Mouse (Mus musculus) kidney, adult 2 months (tissue): Measurements from ENCODE around the gene Faf1. TPM values are rescaled to one million over a fixed set of nuclear protein-coding genes. Genes with fewer than 3 reads are reported as not detected.
"Not testable (repeated sequence)": the region's sequence is repeated elsewhere in the genome, so short reads cannot be mapped to it uniquely, and the experiment has no call there.

Source experiments
- DNase-seq: peaks from one replicate; pipeline ENCODE4 v3.0.0; 2021
- H3K27ac ChIP-seq: fragments of 200-500 bp; 2 replicates; pipeline ENCODE4 v1.5.1; 2012; ENCODE audit warnings: low read depth, low read length, control low read depth, inconsistent platforms; ENCODE audit not compliant: insufficient read depth
- H3K27me3 ChIP-seq: fragments of 200-500 bp; replicated peaks from 2 replicates; pipeline ENCODE4 v1.6.1; 2012; ENCODE audit warnings: mild to moderate bottlenecking, moderate library complexity, low read length, inconsistent platforms; ENCODE audit not compliant: control insufficient read depth, insufficient read depth
- H3K36me3 ChIP-seq: fragments of 200-500 bp; 2 replicates; pipeline ENCODE4 v1.6.1; 2012; ENCODE audit warnings: mild to moderate bottlenecking, moderate library complexity, low read length, inconsistent platforms; ENCODE audit not compliant: control insufficient read depth, insufficient read depth
- H3K4me1 ChIP-seq: fragments of 200-500 bp; 2 replicates; pipeline ENCODE4 v1.6.1; 2011; ENCODE audit warnings: low read length; ENCODE audit not compliant: control insufficient read depth, insufficient read depth
- H3K4me3 ChIP-seq: fragments of 200-500 bp; 2 replicates; pipeline ENCODE4 v1.5.1; 2011; ENCODE audit warnings: mild to moderate bottlenecking, low read depth, low read length, control low read depth; ENCODE audit not compliant: insufficient read depth
- CTCF ChIP-seq: fragments of 200-500 bp; conservative IDR thresholded peaks from 2 replicates; pipeline ENCODE4 v1.5.1; 2011; ENCODE audit warnings: low read depth, mild to moderate bottlenecking, control low read depth, low read length, moderate library complexity, mixed read lengths; ENCODE audit not compliant: insufficient read depth, insufficient read length
- POLR2A ChIP-seq: fragments of 200-500 bp; IDR thresholded peaks from one replicate; pipeline ENCODE4 v1.6.1; 2011; ENCODE audit warnings: low read depth, low read length, control low read depth
- WGBS: fragments of 180-500 bp; shearing (Covaris S2); methylation state at CpG from one replicate; pipeline ENCODE4 v1.1.7; 2018; 5-methylcytosine and 5-hydroxymethylcytosine counted together
- polyA plus RNA-seq: library from polyadenylated mRNA; depleted of rRNA; stranded (reverse); fragments of >200 nt; gene quantifications from 2 replicates; pipeline ENCODE4 v1.2.3, GENCODE M21; 2012

Gene Faf1
- polyA plus RNA-seq, 1 experiment, result 8.7 TPM

GRCm38 (mm10) chr4:109683561-109683960, 7.2 kb downstream of the Faf1 start:
- Histone ChIP-seq H3K4me1 (no peaks in the 10 kb centered on the region; the same call in 1 of the 2 replicates), H3K27ac (no peak overlapping the region), H3K27me3 (no peaks in the 10 kb centered on the region), H3K4me3 (no peak overlapping the region), H3K36me3 (no peaks in the 10 kb centered on the region)
- no peak for DNase-seq
- TF ChIP-seq CTCF (no peak), POLR2A (no peak)
- 77% methylated on average over 2 of the region's 2 CpGs for WGBS

GRCm38 (mm10) chr4:109692674-109693073, 16.3 kb downstream of the Faf1 start:
- no peak overlapping the region for H3K27ac ChIP-seq
- no peaks in the 10 kb centered on the region; the same call in 1 of the 2 replicates for H3K4me1 ChIP-seq
- no peak for DNase-seq
- H3K27me3 ChIP-seq, result no peaks in the 10 kb centered on the region
- H3K36me3 ChIP-seq, result no peaks in the 10 kb centered on the region
- no peak for TF ChIP-seq CTCF
- TF ChIP-seq POLR2A, result no peak
- H3K4me3 ChIP-seq, result no peak overlapping the region

- not testable (repeated sequence) for H3K36me3 ChIP-seq, H3K4me1 ChIP-seq, H3K27me3 ChIP-seq, H3K27ac ChIP-seq, H3K4me3 ChIP-seq, DNase-seq
- 97% methylated on average over 3 of the region's 3 CpGs for WGBS
Measured at GRCm38 (mm10) chr4:109700727-109701126, 24.3 kb downstream of the Faf1 start.

- no peak overlapping the region for H3K4me3 ChIP-seq
Measured at GRCm38 (mm10) chr4:109703568-109703967, 27.2 kb downstream of the Faf1 start.

GRCm38 (mm10) chr4:109705349-109705748, 29.0 kb downstream of the Faf1 start:
- Histone ChIP-seq H3K27me3 (no peaks in the 10 kb centered on the region), H3K36me3 (no peaks in the 10 kb centered on the region), H3K27ac (no peak overlapping the region), H3K4me1 (0 out of 2 replicates have a peak, but pooled peaks cover 3% of the 10 kb centered on the region), H3K4me3 (no peak overlapping the region)
- DNase-seq, result no peak
- TF ChIP-seq CTCF (no peak), POLR2A (no peak)
- WGBS, result 90% methylated on average over 2 of the region's 2 CpGs

More at GRCm38 (mm10) chr4:109703568-109703967, 27.2 kb downstream of the Faf1 start:
- Histone ChIP-seq H3K27ac (no peak overlapping the region), H3K36me3 (no peaks in the 10 kb centered on the region), H3K4me1 (0 out of 2 replicates have a peak, but pooled peaks cover 3% of the 10 kb centered on the region), H3K27me3 (no peaks in the 10 kb centered on the region)
- peak; percentile 23; the same call in 1 of the 2 replicates for TF ChIP-seq CTCF
- no peak for TF ChIP-seq POLR2A
- peak; percentile 52 for DNase-seq

GRCm38 (mm10) chr4:109719281-109719680, 42.9 kb downstream of the Faf1 start:
- Histone ChIP-seq H3K4me1 (no peaks in the 10 kb centered on the region), H3K36me3 (no peaks in the 10 kb centered on the region; the same call in 1 of the 2 replicates), H3K27me3 (no peaks in the 10 kb centered on the region; the same call in 1 of the 2 replicates), H3K27ac (no peak overlapping the region), H3K4me3 (no peak overlapping the region)
- WGBS, result 98% methylated on average over 5 of the region's 5 CpGs
- DNase-seq, result no peak
- TF ChIP-seq POLR2A (no peak), CTCF (no peak)

GRCm38 (mm10) chr4:109729281-109729680, 52.9 kb downstream of the Faf1 start:
- H3K4me3 ChIP-seq, result no peak overlapping the region
- no peak overlapping the region for H3K27ac ChIP-seq
- DNase-seq, result peak; percentile 42
- H3K4me1 ChIP-seq, result no peaks in the 10 kb centered on the region
- 6% methylated on average over 2 of the region's 2 CpGs for WGBS
- no peak for TF ChIP-seq POLR2A
- TF ChIP-seq CTCF, result no peak
- no peaks in the 10 kb centered on the region for H3K27me3 ChIP-seq
- no peaks in the 10 kb centered on the region for H3K36me3 ChIP-seq

GRCm38 (mm10) chr4:109735754-109736153, 59.4 kb downstream of the Faf1 start:
- no peak overlapping the region for H3K27ac ChIP-seq
- no peaks in the 10 kb centered on the region for H3K27me3 ChIP-seq
- no peaks in the 10 kb centered on the region for H3K36me3 ChIP-seq
- DNase-seq, result no peak
- no peaks in the 10 kb centered on the region for H3K4me1 ChIP-seq
- no peak for TF ChIP-seq POLR2A
- no peak for TF ChIP-seq CTCF
- H3K4me3 ChIP-seq, result no peak overlapping the region
- WGBS, result 30% methylated on average over 1 of the region's 1 CpGs
